Mouse (Mus musculus): ENCODE measurements at regions not wholly inside any gene's neighbourhood (a gene's known extent, or its start where the extent isn't known, plus 50 kb on each side); places are given as distances from the start of the nearest gene placed in this dataset.

DNA sequence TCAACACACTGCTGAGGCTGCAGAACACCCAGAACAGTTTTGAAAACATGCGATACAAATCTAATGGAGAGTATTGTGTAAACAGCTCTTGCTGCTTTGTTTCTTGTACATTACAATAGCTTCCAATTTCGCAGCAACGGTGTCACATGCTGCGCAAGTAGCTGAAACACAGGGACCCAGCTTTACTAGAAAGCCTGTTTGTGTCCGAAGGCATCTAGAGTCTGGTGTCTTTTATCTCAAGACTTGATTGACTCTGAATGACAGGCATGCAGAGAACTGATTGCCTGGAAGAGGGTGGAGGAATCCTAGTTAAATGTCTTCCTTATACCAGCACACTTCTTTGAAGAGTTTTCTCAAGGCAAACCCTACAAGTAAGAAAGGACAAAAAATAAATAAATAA is 66.1 kb upstream of the Fgf10 start:
- DNase-seq, result no peak

DNA sequence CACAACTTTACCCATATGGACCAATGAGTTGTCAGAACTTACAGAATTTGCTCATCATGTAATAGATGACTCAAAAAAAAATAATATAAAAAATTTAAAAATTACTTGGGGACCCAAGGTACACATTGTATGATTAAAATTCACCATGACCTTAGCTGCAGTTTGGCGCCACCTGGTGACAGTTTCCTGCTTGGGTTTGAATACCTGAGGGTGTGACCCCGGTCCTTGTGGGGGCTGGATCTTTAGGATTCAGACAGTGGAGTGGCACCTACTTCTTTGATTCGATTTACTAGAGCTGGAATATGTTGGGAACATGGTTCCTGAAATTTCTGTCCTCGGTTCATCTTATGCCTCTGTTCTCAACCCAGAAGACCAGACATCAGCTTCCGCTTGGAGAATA is 72.7 kb upstream of the Fgf10 start:
- peak; percentile 39 for DNase-seq

DNA sequence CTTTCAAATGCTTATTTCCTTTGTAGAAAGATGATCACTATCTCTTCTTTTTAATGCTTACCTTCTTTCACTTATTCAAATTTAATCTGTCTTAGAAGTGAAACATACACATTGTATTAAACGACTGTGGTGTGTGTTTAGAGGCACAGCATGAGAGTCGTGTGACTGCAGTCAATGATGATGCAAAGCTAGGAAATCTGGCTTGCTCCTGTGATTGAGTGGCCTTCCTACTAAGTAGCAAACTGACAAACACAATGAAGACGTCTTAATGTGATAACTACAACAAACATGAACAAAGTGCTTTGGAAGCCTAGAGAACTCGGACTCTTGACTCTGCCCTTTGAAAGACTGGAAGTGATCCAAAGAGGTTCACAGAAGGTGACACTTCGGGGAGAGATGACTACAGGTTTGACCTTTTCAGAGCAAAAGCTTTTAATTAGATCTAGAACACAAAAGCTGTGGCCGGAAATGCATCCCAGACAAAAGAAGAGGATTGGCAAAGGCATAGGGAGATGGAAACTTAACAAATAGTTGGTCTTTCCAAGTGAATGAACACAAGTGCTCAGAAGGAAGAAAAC is 73.3 kb upstream of the Fgf10 start:
- no peak for DNase-seq

DNA sequence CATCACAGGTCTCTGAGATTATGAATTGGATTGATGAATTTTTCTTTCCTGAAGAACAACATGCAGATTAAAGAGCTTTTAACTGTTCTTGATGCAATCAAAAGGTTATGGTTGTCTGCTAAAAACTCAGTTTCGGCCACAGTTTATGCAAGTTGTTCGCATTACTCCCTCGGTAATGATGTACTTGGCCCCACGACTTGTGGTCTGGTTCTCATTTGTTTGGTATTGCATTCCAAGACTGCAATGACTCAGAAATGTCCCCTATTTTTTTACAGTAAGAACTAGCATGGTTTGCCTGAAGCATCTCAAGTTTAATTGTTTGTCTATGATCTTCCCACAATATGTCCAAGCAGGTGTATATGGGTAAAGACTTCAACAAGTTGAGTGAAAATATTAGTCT is 77.5 kb upstream of the Fgf10 start:
- no peak for DNase-seq

DNA sequence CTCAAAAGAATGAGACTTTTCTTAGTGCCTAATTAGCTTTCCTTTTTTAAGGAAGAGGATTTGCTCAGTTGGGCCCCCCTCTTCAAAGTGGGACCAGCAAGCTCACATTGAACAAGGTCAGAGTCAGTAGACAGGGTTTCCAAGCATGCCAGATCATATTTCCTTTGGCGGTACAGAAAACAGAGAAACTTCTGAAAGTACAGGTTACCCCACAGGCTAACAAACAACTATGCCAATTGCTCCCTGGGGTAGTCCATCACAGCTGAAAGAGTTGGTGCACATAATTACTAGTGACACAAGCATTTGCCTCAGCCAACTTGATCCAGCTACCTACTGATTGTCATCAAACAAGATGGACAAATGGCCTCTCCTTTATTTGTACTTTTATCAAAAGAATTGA is 97.0 kb upstream of the Fgf10 start:
- no peak for DNase-seq

DNA sequence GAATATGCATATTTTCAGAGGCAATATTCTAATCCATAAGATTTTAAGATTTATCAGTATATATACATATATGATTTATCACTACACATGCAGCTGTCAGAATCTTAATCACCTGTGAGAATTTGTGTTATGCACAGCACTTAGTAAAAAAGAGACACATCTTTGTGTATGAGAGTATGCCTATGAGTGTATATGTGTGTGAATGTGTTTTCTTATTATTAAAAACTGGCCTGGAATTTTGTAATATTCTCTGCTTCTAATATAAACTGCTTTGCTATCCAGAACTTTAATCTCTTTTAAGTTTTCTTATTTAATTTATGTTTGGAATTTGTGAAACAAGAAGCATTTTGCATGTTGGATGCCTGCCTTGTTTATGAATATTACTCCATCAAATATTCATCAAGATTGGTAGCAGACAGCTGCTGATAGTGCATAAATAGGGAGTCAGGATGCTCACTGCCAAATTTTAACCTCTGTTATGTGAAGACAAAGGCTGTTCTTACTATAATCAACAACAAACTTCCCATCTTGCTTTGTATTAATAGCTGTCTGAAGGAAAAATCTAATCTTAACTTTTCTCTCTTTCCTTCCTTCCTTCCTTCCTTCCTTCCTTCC is 104.3 kb upstream of the Fgf10 start:
- no peak for DNase-seq

DNA sequence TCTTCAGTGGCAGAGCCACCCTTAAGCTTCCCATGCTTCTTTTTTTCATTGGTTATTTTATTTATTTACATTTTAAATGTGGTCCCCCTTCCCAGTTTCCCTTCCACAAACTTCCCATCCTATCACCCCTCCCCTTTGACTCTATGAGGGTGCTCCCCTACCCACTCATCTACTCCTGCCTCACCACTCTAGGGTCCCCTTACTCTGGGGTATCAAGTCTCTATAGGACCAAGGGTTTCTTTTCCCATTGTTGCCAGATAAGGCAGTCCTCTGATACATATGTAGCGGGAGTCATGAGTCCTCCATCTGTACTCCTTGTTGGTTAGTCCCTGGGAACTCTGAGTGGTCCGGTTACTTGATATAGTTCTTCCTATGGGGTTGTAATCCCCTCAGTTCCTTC is 110.6 kb upstream of the Fgf10 start:
- no peak for DNase-seq

DNA sequence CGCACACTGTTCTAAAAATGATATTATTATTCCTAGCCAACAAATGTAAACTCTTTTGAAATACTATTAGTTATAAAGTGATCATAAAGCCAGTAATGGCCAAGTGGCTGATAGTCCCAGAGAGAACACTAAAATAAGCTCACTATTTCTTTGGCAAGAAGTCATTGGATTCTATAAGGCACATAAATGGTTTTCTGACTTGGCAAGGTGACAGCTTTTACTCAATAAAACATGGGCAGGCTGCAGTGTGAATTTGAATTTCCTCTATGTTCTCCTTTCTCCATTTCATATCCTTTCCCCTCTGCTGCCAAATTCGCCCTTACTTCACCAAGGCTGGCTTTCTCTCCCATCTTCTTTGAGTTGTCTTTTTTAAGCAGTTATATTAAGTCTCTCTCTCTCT is 117.6 kb upstream of the Fgf10 start:
- no peak for DNase-seq

DNA sequence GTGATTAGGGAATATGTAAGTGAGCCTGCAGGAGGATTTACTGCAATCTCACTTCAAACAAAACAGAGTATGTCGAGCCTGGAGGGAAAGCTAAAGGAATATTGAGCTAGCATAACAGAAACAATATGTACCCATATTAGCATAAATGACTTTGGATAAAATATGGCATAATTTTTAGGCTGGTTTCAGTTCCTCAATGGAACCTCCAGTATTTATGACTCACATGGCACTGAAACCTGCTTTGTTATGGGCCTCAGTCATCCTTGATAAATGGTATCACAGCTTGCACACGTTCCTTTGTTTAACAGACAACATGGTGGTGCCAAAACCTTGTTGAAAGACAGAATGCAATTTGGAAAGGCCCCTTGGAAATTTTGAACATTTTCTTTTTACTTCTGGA is 130.8 kb upstream of the Fgf10 start:
- DNase-seq, result no peak

DNA sequence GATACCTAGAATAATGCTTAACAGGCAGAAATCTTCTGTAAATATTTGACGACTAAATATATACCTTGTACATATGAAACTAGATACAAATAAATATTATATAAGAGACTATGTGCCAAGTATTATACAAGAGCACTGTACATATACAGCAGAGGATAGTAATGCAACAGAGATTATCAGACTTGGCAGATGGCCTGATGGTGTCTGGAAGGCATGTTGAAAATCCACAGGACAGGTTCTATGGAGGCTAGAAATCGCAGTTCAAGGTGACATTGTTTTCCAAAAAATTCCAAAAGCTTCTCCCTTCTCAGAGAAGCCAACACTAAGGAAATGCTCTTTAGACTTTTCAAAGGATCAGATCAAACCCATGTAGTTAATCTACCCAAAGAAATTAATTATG is 126.9 kb upstream of the Mrps30 start:
- DNase-seq, result no peak

DNA sequence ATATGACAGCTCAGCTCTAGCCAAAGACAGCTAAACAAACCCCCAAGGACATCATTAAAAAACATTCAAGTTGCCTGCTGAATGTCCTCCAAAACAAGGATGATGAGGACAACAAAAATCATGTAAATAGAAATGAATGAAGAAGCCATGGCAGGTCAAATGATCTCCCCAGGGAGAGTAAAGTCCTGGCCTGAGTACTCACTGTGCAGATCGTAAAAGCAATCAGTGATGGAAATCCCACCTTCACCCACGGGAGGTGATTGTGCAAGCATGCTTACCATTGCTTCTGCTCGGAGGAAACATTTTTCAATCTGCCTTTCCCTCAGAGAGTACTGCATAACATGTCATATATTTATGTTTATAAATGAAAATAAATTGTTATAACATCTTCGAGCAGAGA is 119.1 kb upstream of the Mrps30 start:
- peak; percentile 32 for DNase-seq

DNA sequence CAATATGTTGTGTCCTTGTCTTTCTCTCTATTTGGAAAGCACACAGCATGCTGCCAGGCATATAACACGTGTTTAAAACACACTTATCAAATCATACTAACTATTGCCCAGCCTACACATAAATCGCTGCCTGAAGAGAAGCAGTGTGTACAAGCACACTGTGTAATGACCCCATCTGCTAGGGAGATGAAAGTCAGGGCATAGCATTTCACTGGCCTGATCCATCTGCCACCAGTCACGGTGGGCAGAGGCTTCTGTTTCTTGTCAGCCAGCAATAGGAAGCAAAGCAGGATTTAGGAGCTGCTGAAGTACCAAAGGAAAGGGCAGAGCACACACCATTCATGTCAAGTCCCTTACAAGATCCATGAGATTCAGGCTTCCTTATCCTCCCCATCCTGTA is 103.6 kb upstream of the Mrps30 start:
- no peak for DNase-seq

DNA sequence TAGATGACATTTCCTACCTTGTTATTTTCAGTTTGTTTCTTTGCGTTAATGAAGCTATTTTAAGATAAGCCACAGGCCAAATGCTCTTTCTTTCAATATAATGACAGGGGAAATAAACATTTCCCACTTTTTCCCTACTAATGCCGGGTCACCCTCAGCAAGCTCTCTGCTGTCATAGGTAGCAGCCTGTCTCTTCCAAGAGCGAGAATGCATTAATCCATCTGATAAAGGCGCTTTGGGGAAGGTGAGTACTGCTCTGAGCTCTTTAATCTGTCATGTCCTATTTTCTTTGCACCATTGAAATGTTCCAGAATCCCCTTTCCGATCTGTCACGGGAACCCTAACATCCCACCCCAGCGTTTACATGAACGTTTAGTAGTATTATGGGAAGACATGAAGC is 96.0 kb upstream of the Mrps30 start:
- no peak for DNase-seq

DNA sequence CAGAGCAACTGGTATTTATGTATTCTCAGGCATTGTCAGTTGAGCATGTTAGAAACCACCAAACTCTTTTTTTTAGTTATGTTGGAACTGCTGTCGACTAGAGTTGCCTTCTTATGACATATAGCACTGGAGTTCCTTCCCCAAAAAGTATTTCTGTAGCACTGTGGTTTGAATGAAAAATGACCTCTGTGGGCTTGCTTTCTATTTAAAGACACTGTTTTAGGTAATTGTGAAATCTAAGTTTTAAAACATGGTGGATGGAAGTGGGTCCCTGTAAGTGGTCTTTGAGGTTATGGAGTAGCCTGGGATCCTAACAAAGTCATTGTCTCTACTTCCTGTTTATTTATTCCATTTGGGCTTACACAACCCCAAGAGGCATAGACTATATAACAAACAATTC is 93.2 kb upstream of the Mrps30 start:
- DNase-seq, result no peak

DNA sequence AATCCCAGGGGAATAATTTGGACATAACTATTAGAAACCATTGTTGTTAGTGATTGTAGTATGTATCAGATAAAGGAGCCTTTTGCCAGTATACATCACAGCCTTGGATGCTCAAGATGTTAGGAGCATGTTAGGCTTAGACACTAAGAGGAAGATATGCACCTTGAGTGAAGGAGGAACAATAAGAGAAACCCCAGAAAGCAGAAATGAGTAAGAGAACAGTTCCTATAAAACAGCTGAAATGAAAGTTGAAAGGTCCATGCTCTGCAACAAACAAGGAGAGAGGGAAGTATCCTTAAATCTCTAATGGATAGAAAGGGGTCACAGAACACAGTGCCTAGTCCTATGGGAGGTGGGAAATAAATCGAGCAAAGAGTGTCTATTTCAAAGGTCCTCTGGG is 91.4 kb upstream of the Mrps30 start:
- DNase-seq, result no peak

DNA sequence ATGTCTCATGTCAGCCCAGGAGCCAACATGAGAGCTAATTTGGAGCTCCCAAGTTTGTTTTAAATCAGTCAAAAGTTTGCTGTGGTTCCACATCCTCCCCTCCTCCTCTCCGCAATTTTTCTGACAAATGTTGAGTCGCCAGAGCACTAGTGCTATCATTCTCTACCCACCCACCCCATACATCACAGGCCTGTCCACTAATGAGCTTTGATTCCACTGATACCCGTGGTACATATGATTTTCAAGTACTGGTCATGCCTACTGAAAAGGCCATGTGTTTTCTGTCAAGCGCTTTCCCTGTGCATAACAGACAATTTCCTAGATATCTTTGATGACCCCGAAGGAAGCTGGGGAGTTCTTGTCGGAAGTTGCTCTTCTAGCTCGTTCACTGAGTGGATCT is 85.5 kb upstream of the Mrps30 start:
- DNase-seq, result no peak

DNA sequence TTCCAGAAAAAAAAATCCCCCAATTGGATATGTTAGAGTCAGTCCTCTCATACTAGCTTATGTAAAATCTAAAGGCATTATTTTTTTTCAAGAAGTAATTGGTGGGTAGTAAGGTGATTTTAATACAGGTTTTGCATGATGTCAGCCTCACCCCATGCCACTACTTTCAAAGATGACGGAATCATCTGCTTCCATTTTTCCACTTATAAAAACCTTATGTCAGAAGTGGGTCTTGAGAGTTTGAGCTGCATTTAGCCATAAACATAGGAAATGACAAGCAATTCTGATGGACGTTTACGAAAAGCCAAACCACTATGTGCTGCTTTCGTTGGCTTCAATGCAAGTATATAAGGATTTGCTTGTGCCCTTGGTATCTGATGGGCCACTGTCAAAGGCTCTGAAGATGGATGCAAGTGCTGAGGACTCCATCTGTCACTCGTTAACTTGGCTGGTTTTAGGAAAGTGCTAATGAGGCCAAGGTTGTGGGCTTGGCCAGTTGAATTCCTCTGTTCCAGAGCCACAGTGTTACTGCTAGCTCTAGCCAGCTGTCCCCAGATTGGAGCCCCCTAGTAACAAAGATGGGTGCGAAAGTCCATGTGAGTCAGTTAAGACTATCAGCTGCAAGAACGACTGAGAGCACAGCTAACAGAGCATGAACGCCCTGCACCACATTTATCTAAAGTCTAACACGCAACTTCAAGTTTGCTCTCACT is 72.8 kb upstream of the Mrps30 start:
- no peak for DNase-seq

DNA sequence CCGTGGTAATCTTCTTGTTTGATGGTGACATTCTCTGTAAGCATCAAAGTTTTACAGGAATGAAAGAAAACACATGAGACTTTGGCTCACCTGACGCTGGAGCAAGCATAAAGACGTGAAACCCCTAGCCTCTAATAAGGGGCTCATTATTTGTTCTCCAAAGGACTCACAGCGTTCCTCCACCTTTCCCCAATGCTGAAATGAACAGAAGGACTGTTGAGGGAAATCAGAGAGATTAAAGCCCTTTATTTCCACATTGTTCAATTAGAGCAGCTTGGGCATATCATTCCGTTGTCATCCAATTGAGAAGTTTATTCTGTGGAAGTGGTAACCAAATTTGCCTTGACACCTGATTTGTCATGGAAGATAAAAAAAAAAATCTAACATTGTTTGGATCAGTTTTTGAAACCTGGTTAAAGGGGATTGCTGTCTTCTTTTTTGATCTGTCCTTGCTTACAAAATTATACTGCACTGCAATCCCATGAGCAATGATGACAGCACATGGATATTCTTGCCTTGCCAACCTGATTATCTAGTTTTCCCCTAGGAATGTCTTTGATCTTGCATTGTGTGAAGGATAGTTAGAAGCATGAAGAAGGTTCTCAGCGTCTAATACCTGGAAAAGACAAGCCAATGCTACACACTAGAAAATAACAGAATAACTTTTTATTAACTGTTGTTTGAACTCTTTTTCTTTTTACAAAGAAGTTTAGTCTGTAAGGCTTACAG is 62.1 kb upstream of the Mrps30 start:
- DNase-seq, result no peak

DNA sequence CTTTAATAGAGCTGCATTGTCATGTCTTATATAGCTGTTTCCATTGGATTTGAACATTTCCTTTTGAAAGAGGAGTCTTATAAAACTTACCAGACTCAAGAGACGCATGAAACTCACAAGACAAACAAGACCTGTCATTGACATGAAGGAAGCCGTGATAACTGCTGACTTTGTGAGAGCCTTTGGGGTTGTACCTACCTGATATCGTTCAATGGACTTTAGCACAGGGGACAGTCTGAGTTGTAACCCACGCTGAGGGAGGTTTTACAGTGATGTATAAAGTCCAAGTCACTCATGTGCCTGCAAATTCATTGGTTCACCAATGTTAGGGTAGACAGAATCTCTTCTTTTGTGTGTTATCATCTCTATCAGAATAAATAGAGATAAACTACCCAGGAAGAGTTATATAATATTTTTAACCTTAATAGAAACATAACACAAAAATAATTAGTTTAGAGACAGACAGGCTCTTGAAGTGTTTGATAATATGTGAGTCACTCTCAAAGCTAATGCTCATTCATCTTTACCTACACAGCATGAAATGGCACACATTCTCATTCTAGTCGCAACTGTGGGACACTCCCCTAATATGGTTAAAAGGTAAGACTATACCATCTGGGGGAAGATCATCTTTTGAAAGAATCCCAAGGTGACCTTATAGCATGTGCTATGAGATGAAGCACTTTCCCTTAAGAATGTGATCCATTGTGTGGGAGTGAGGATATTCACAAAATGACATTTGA is 54.4 kb upstream of the Mrps30 start:
- no peak for DNase-seq

Data from adrenal gland, postnatal 14 days (tissue).